Mouse (Mus musculus): ENCODE measurements around the gene Smco2. TPM values are rescaled to one million over a fixed set of nuclear protein-coding genes. Genes with fewer than 3 reads are reported as not detected.

The Smco2 gene
- polyA plus RNA-seq, 1 experiment from 2014 or later = not detected

GRCm38 (mm10) chr6:146907061-146907794, 57.3 kb downstream of the Smco2 start:
- Histone ChIP-seq H3K27me3 (replicated peaks) (no peaks in the 10 kb centered on the region), H3K4me3 (no peak overlapping the region), H3K27ac (no peak overlapping the region), H3K4me2 (no peak overlapping the region), H3K9me3 (no peaks in the 10 kb centered on the region), H3K4me1 (no peaks in the 10 kb centered on the region), H3K36me3 (replicated peaks) (no peaks in the 10 kb centered on the region), H3K9ac (no peak overlapping the region)
- ATAC-seq (replicated peaks) = no peak
- WGBS = 72% methylated on average over 5 of the region's 5 CpGs

GRCm38 (mm10) chr6:146907795-146908190, 57.9 kb downstream of the Smco2 start:
- 98% methylated on average over 1 of the region's 1 CpGs for WGBS
- H3K27ac ChIP-seq = no peak overlapping the region
- no peaks in the 10 kb centered on the region for H3K36me3 ChIP-seq (replicated peaks)
- no peaks in the 10 kb centered on the region for H3K27me3 ChIP-seq (replicated peaks)
- ATAC-seq (replicated peaks) = no peak
- H3K4me2 ChIP-seq = no peak overlapping the region
- H3K4me1 ChIP-seq = no peaks in the 10 kb centered on the region
- no peaks in the 10 kb centered on the region for H3K9me3 ChIP-seq
- H3K9ac ChIP-seq = no peak overlapping the region
- H3K4me3 ChIP-seq = no peak overlapping the region

- Histone ChIP-seq H3K36me3 (replicated peaks) (no peaks in the 10 kb centered on the region), H3K27me3 (replicated peaks) (no peaks in the 10 kb centered on the region), H3K4me3 (no peak overlapping the region), H3K4me1 (no peaks in the 10 kb centered on the region), H3K27ac (no peak overlapping the region), H3K4me2 (no peak overlapping the region), H3K9ac (no peak overlapping the region), H3K9me3 (no peaks in the 10 kb centered on the region)
- no peak for ATAC-seq (replicated peaks)
- WGBS = 72% methylated on average over 2 of the region's 2 CpGs
These were observed 58.9 kb downstream of the Smco2 start for GRCm38 (mm10) chr6:146908801-146909200.

GRCm38 (mm10) chr6:146909725-146910489, 60.0 kb downstream of the Smco2 start:
- H3K36me3 ChIP-seq (replicated peaks) = no peaks in the 10 kb centered on the region
- WGBS = 82% methylated on average over 5 of the region's 5 CpGs
- no peak overlapping the region for H3K4me3 ChIP-seq
- ATAC-seq (replicated peaks) = no peak
- H3K9ac ChIP-seq = no peak overlapping the region
- H3K27ac ChIP-seq = no peak overlapping the region
- H3K4me2 ChIP-seq = no peak overlapping the region
- no peaks in the 10 kb centered on the region for H3K4me1 ChIP-seq
- H3K27me3 ChIP-seq (replicated peaks) = no peaks in the 10 kb centered on the region
- H3K9me3 ChIP-seq = no peaks in the 10 kb centered on the region

- Histone ChIP-seq H3K4me2 (no peak overlapping the region), H3K27ac (no peak overlapping the region), H3K27me3 (replicated peaks) (no peaks in the 10 kb centered on the region), H3K4me3 (no peak overlapping the region), H3K36me3 (replicated peaks) (no peaks in the 10 kb centered on the region), H3K9me3 (no peaks in the 10 kb centered on the region), H3K9ac (no peak overlapping the region), H3K4me1 (no peaks in the 10 kb centered on the region)
- 86% methylated on average over 2 of the region's 2 CpGs for WGBS
- ATAC-seq (replicated peaks) = no peak
These were observed 60.9 kb downstream of the Smco2 start for GRCm38 (mm10) chr6:146910801-146911200.

GRCm38 (mm10) chr6:146912835-146913488, 63.1 kb downstream of the Smco2 start:
- Histone ChIP-seq H3K27ac (no peak overlapping the region), H3K4me3 (no peak overlapping the region), H3K4me2 (no peak overlapping the region), H3K36me3 (replicated peaks) (no peaks in the 10 kb centered on the region), H3K27me3 (replicated peaks) (no peaks in the 10 kb centered on the region), H3K9ac (no peak overlapping the region), H3K9me3 (no peaks in the 10 kb centered on the region), H3K4me1 (no peaks in the 10 kb centered on the region)
- no peak for ATAC-seq (replicated peaks)
- 33% methylated on average over 3 of the region's 3 CpGs for WGBS

- Histone ChIP-seq H3K36me3 (replicated peaks) (no peaks in the 10 kb centered on the region), H3K4me1 (no peaks in the 10 kb centered on the region), H3K9ac (no peak overlapping the region), H3K9me3 (no peaks in the 10 kb centered on the region), H3K4me2 (no peak overlapping the region), H3K27ac (no peak overlapping the region), H3K27me3 (replicated peaks) (no peaks in the 10 kb centered on the region), H3K4me3 (no peak overlapping the region)
- no peak for ATAC-seq (replicated peaks)
- 75% methylated on average over 4 of the region's 4 CpGs for WGBS
These were observed 63.7 kb downstream of the Smco2 start for GRCm38 (mm10) chr6:146913489-146914198.

- Histone ChIP-seq H3K9ac (no peak overlapping the region), H3K27me3 (replicated peaks) (no peaks in the 10 kb centered on the region), H3K36me3 (replicated peaks) (no peaks in the 10 kb centered on the region), H3K4me2 (no peak overlapping the region), H3K4me1 (no peaks in the 10 kb centered on the region), H3K27ac (no peak overlapping the region), H3K9me3 (no peaks in the 10 kb centered on the region), H3K4me3 (no peak overlapping the region)
- no peak for ATAC-seq (replicated peaks)
- WGBS = 78% methylated on average over 1 of the region's 1 CpGs
These were observed 65.9 kb downstream of the Smco2 start for GRCm38 (mm10) chr6:146915808-146916207.

GRCm38 (mm10) chr6:146917396-146917795, 67.5 kb downstream of the Smco2 start:
- ATAC-seq (replicated peaks) = no peak
- Histone ChIP-seq H3K4me1 (no peaks in the 10 kb centered on the region), H3K36me3 (replicated peaks) (no peaks in the 10 kb centered on the region), H3K9ac (no peak overlapping the region), H3K4me3 (no peak overlapping the region), H3K27ac (no peak overlapping the region), H3K9me3 (no peaks in the 10 kb centered on the region), H3K27me3 (replicated peaks) (no peaks in the 10 kb centered on the region), H3K4me2 (no peak overlapping the region)
- 87% methylated on average over 3 of the region's 3 CpGs for WGBS

GRCm38 (mm10) chr6:146918341-146918740, 68.4 kb downstream of the Smco2 start:
- no peak overlapping the region for H3K4me3 ChIP-seq
- no peak overlapping the region for H3K4me2 ChIP-seq
- no peaks in the 10 kb centered on the region for H3K4me1 ChIP-seq
- 90% methylated on average over 6 of the region's 6 CpGs for WGBS
- no peaks in the 10 kb centered on the region for H3K36me3 ChIP-seq (replicated peaks)
- H3K27me3 ChIP-seq (replicated peaks) = no peaks in the 10 kb centered on the region
- no peak overlapping the region for H3K9ac ChIP-seq
- no peaks in the 10 kb centered on the region for H3K9me3 ChIP-seq
- no peak for ATAC-seq (replicated peaks)
- H3K27ac ChIP-seq = no peak overlapping the region

All from midbrain, embryonic 15.5 days (tissue).